Mouse (Mus musculus): ENCODE measurements around the gene Dock1. TPM values are rescaled to one million over a fixed set of nuclear protein-coding genes. Genes with fewer than 3 reads are reported as not detected.

Gene Dock1
- total RNA-seq, 4 experiments from 2014 or later, result 4.6 to 5.8 (median 5.1) TPM

- no peak for DNase-seq (ENCODE audit: low spot score in 2 of 2)
Measured at GRCm38 (mm10) chr7:134695431-134695830, 25.0 kb downstream of the Dock1 start.

DNA sequence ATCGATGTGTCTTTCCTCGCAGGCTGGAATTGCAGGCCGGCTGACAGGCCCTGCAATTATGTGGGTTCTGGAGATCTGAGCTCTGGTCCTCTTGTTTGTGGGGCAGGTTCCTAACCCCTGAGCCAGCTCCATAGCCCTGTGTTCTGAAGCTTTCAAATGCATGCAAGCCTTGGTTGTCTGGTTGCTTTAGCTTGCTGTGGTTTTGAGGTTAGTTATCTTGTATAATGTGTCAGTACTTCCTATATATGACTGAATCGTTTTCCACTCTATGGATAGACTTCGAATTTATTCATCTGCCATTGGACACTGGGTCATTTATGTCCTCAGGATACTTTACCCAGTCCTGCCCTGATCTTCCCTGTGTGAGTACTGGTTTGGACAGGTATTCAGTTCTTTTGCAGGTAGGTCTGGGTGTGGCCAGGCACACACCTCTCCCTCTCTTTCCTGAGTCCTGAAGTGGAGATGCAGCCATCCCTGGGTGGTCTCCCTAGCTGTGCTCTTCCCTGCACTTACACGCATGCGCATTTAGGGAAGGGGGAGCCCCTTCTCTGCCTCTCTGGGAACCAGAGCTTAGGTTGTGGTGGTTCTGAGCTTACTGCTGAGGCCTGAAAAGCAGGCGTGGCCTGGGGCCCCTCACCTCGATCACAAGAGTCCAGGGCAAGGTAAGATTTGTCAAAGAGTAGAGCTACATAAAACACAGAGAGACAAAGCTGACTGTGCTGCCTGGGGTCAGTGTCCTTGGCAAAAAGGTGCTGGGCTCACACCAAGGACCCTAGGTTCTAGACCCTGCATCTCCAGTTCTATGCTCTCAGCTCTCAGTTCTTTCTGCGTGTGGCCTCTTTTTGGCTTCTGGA is 25.9 kb downstream of the Dock1 start:
- no peak for DNase-seq (ENCODE audit: low spot score in 2 of 2)

DNA sequence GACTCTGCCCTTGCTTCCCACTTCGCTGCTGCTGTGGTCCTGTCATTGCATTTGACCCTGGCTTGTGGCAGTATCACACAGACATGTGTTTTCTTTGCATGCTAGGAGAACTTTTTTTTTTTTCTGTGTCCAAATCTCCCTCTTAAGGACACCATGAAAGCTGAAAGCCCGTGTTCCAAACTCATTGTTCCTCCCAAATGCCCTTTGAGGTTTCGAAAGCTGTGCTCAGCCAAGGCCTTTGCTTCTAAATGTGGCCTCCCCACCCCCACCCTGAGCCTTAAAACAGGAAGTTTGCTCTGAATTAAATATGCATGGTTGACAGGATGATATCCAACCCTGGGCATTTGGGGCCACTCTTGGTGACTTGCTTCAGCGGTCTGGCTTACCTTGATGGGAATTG is 27.0 kb downstream of the Dock1 start:
- DNase-seq (ENCODE audit: low spot score in 2 of 2), result no peak

DNA sequence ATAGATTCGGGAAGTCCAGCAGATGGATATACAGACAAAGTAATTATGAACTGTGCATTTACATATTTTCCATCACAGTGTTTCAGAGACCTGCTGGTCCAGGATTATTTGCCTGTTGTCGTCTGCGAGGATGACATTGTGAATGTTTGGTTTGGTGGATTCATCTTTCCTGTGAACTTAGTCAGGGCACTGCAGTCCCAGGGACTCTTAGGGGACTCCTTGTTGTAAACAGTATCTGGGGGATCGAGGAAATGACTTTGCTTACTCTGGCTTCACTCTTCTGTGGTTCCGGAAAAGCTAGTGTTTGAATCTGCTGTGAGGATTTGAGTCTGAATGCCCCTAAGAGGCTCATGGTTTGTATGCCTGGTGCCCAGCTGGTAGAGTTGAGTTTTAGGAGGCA is 27.8 kb downstream of the Dock1 start:
- no peak for DNase-seq (ENCODE audit: low spot score in 2 of 2)

DNA sequence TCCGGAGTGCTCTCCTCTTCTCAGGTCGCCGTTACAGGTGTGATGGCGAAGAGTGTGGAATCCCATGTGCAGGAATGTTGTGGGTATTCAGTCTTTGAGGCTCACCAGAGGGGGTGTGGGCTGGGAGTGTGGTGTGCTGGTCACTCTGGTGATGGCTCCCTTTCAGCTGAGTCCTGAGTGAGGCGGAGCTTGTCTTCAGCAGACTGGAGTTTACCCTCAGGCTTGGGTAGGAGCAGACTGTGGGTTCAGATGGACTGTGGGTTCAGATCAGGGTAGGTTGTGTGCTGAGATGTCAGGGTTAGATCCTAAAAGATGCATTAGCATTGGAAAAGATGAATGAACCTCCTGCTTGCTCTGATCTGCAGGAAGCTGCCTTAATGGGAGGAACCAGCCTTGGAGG is 29.5 kb downstream of the Dock1 start:
- no peak for DNase-seq (ENCODE audit: low spot score in 2 of 2)

DNA sequence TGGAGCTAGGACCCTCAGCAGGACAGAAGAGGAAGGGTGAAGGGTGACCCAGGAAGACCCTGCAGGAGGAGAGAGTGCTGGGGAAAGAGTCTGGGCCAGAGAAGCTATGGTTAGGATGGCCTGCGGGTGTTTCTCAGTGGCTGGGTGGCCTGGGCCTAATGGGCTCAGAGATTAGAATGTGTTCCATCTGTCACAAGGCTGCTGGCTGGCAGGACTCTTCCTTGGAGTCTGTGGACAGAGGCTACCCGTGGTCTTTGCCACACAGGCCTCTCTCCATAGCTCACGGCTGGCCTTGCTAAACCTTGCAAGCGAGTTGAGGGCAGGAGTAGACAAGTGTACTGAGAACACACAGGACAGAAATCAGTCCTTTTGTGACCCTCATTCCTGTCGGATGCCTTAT is 32.0 kb downstream of the Dock1 start:
- no peak for DNase-seq (ENCODE audit: low spot score in 2 of 2)

DNA sequence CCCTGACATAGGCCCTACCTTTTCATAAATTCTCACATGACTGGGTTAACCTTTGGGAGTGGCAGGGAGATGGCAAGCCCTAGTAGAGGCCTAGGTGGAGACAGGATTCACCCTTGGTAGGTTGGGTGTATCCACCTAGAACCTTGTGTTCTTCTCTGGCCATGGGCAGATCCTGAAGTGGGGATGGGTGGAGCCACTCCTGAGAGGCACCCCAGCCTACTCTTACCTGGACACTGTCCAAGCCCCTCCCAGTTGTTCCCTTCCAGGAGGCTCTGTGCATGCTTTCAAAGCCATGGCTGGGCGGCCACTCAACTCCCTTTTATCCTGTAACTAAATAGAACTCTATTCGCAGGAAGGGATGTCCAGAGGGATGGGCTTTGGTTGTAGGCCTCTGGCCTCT is 33.2 kb downstream of the Dock1 start:
- DNase-seq (ENCODE audit: low spot score in 2 of 2), result peak in 1 of 2 experiments; percentile 11

GRCm38 (mm10) chr7:134709226-134709853 is 38.9 kb downstream of the Dock1 start:
- no peak for DNase-seq (ENCODE audit: low spot score in 2 of 2)

- no peak for DNase-seq (ENCODE audit: low spot score in 2 of 2)
Measured at GRCm38 (mm10) chr7:134711576-134711975, 41.1 kb downstream of the Dock1 start.

DNA sequence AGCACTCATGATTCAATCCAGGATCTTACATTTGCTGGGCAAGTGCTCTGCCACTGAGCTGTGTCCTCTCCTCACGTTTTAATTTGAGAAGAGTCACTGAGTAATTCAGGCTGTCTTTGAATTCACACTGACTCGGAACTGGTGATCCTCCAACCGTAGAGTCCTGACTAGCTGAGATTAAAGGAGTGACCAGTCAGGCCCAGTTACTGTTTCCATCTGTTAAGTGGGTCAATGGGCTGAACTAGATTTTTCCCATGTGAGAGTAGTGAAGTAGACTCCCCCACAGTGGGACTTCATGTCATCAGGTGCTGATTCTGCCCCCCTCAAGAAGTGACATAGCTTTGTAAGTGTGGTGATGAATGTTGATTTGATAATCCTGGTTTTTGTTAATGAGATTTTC is 49.0 kb downstream of the Dock1 start:
- no peak for DNase-seq (ENCODE audit: low spot score in 2 of 2)

GRCm38 (mm10) chr7:134722361-134722760 is 51.9 kb downstream of the Dock1 start:
- no peak for DNase-seq (ENCODE audit: low spot score in 2 of 2)

GRCm38 (mm10) chr7:134722955-134723354 is 52.5 kb downstream of the Dock1 start:
- no peak for DNase-seq (ENCODE audit: low spot score in 2 of 2)

- DNase-seq (ENCODE audit: low spot score in 2 of 2), result no peak
Measured at GRCm38 (mm10) chr7:134723509-134723908, 53.1 kb downstream of the Dock1 start.

DNA sequence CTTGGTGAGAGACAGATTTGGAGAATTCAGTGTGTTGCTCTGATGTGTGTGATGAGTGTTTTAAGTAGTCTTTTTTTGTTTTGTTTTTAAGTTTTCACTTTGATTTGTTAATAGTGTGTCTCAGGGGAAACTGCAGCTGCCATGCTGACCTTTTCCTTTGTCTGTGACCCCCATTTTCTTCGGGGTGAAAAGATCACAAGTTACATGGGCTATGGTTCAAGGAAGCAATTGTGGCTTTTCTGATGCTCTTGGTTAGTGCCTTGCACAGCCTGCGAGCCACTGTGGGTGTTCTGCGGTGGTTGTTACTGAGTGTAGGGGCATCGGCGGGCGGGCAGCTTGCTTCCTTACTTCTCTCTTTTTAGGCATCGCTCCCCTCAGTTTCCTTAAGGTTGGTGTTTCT is 54.4 kb downstream of the Dock1 start:
- DNase-seq (ENCODE audit: low spot score in 2 of 2), result no peak

GRCm38 (mm10) chr7:134725551-134726529 is 55.4 kb downstream of the Dock1 start:
- DNase-seq (ENCODE audit: low spot score in 2 of 2), result no peak

- no peak for DNase-seq (ENCODE audit: low spot score in 2 of 2)
Measured at GRCm38 (mm10) chr7:134726530-134727258, 56.2 kb downstream of the Dock1 start.

DNA sequence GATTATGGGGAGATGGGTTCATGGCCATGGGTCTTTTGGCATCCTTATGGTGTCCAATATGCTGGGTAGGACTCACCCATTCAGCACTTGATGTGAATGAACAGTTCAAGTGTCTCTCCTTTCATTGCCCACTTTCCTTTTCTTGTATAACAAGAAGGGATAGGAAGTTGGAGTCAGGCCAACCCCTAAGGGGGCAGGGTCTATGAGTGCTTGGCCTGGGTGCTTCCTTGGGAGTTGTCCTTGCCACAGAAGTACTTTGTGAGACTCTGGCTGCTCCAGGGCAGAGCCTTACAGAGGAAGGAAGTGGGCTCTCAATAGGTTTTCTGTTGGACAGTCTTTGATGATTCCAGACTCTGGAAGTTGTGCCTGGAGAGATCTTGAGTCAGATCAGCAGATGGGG is 58.9 kb downstream of the Dock1 start:
- no peak for DNase-seq (ENCODE audit: low spot score in 2 of 2)

- no peak for DNase-seq (ENCODE audit: low spot score in 2 of 2)
Measured at GRCm38 (mm10) chr7:134730406-134731126, 60.1 kb downstream of the Dock1 start.

GRCm38 (mm10) chr7:134747059-134747458 is 76.6 kb downstream of the Dock1 start:
- DNase-seq (ENCODE audit: low spot score in 2 of 2), result no peak

GRCm38 (mm10) chr7:134748376-134748775 is 77.9 kb downstream of the Dock1 start:
- DNase-seq (ENCODE audit: low spot score in 2 of 2), result no peak
